Mouse (Mus musculus): ENCODE data around the gene 1700021F05Rik.

GRCm38 (mm10) chr10:43490846-43491245, 49.9 kb downstream of the 1700021F05Rik start:
- no peak for TF ChIP-seq CTCF (IDR thresholded peaks at IDR 0.05; ENCODE audit: control insufficient read depth, insufficient read depth, low read length)
- no peak for TF ChIP-seq POLR2A (IDR thresholded peaks at IDR 0.05; ENCODE audit: borderline replicate concordance, control insufficient read depth, low read depth, low read length)
